Mouse (Mus musculus): ENCODE data around the gene Msantd1. TPM values are rescaled to one million over a fixed set of nuclear protein-coding genes. Genes with fewer than 3 reads are reported as not detected.
A peak's percentile ranks its signal among the peaks of the same experiment; 100 is the strongest.

Gene Msantd1
- polyA plus RNA-seq (2012), result 1.0 and 1.3 TPM in 2 replicates

- TF ChIP-seq GATA1 (IDR thresholded peaks at IDR 0.05; ENCODE audit: low read length), result no peak
Observed at GRCm38 (mm10) chr5:34907910-34908725, at the start of gene Msantd1. Msantd1 (plus strand) TSS chr5:34908012.

DNA sequence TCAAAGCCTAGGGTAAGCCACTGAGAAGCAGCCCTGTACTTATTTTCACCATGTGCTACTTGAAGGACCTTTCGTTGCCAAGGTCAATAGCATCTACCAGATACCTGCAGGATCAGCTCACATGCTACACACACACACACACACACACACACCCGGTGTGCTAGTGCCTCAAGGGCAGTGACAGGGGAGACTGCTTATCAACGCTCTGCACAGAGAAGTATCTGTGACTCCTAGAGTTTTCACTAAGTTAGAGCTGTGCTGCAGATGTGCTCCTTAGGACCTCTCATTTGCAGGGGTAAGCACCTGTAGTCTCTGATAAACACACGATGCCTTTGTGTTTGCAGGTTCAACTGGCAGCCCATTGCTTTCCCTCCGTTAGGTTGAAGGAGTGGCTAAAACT is 42.4 kb upstream of the Msantd1 start:
- TF ChIP-seq GATA1 (IDR thresholded peaks at IDR 0.05; ENCODE audit: low read length), result no peak

- peak; percentile 39 for TF ChIP-seq GATA1 (IDR thresholded peaks at IDR 0.05; ENCODE audit: low read length)
Observed at GRCm38 (mm10) chr5:34881023-34881422, 26.8 kb upstream of the Msantd1 start.

DNA sequence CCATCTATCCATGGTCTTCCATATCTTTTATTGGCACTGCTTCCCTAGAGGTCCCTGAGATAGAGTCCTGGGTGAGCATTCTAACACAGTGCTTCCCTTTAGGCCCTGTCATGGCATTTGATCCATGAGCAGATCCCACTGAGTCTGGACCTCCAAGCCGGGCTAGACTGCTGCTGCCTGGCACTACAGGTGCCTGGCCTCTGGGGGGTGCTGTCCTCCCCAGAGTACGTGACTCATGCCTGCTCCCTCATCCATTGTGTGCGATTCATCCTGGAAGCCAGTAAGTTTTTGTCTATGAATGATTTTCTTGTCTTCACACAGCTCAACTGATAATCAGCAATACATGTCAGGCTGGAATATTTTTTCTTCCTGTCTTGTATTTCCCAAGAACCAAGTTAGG is 22.6 kb upstream of the Msantd1 start:
- no peak for TF ChIP-seq GATA1 (IDR thresholded peaks at IDR 0.05; ENCODE audit: low read length)

GRCm38 (mm10) chr5:34889252-34889651 is 18.6 kb upstream of the Msantd1 start:
- TF ChIP-seq GATA1 (IDR thresholded peaks at IDR 0.05; ENCODE audit: low read length), result no peak

GRCm38 (mm10) chr5:34896697-34897453 is 10.9 kb upstream of the Msantd1 start:
- no peak for TF ChIP-seq GATA1 (IDR thresholded peaks at IDR 0.05; ENCODE audit: low read length)

DNA sequence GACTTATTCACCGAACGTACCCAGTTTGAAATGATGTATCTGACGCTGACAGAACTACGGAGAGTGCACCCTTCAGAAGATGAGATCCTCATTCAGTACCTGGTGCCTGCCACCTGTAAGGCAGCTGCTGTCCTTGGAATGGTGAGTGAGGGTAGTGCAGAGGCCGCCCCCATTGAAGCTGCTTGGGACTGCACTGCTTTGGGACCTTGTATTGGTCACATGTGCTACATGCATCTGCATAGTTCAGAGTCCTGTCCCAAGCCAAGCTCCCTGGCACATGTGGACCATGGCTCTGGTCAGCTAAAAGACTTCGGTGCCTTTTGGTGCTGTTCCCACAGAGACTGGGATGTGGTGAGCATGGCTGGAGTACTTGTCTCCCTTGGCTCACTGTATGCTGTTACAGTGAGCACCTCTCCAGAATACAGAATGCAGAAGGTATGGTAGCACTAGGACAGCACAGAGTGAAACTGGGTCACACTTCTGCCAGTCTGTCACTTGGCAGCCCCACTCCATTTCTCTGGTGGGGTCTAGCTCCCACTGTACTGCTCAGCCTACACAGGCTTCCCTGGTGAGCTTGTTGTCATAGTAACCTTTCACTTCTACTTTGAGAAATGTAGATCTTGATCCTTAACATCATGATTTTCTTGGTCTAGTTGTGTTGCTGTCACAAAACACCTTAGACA is 7.9 kb upstream of the Msantd1 start:
- no peak for TF ChIP-seq GATA1 (IDR thresholded peaks at IDR 0.05; ENCODE audit: low read length)

GRCm38 (mm10) chr5:34902371-34902770 is 5.4 kb upstream of the Msantd1 start:
- TF ChIP-seq GATA1 (IDR thresholded peaks at IDR 0.05; ENCODE audit: low read length), result no peak

DNA sequence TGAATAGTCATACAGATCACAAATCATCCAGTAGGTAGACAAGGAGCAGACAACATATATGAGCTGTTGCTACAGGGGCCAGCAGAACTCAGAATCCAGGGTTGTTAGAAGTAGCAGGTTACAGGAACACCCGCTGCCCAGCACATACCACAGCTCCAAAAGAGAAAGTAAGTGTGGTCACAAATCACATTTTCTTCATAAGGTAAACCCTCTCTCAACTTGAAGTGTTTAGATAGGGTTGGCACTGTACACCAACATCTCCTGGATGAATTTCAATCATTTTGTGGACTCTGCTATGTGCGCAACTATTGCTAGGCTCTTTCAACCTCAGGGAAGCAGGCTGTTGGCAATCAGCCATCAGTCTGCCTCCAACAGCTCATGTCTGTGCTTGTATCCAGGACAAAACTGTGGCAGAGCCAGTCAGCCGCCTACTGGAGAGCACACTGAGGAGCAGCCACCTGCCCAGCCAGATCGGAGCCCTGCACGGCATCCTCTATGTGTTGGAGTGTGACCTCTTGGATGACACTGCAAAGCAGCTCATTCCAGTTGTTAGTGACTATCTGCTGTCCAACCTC is 4.9 kb upstream of the Msantd1 start:
- TF ChIP-seq GATA1 (IDR thresholded peaks at IDR 0.05; ENCODE audit: low read length), result no peak

- TF ChIP-seq GATA1 (IDR thresholded peaks at IDR 0.05; ENCODE audit: low read length), result no peak
Observed at GRCm38 (mm10) chr5:34904412-34904811, 3.4 kb upstream of the Msantd1 start.

- no peak for TF ChIP-seq GATA1 (IDR thresholded peaks at IDR 0.05; ENCODE audit: low read length)
Observed at GRCm38 (mm10) chr5:34907230-34907629, 582 bp upstream of the Msantd1 start.

GRCm38 (mm10) chr5:34908726-34909633 is 1.2 kb downstream of the Msantd1 start:
- no peak for TF ChIP-seq GATA1 (IDR thresholded peaks at IDR 0.05; ENCODE audit: low read length)

- no peak for TF ChIP-seq GATA1 (IDR thresholded peaks at IDR 0.05; ENCODE audit: low read length)
Observed at GRCm38 (mm10) chr5:34909634-34910503, 2.1 kb downstream of the Msantd1 start.

- no peak for TF ChIP-seq GATA1 (IDR thresholded peaks at IDR 0.05; ENCODE audit: low read length)
Observed at GRCm38 (mm10) chr5:34910504-34910815, 2.6 kb downstream of the Msantd1 start.
